Mouse (Mus musculus) heart, embryonic 11.5 days (tissue): ENCODE measurements around the gene Slc23a2. TPM values are rescaled to one million over a fixed set of nuclear protein-coding genes. Genes with fewer than 3 reads are reported as not detected.

Experiments used
- ATAC-seq: fragments of 200-750 bp; cut with Nextera tagmentation; replicated peaks from 2 replicates; pipeline ENCODE4 v1.8.0; 2017; ENCODE audit warnings: moderate library complexity; ENCODE audit not compliant: insufficient number of reproducible peaks, low FRiP score, low TSS enrichment
- H3K27ac ChIP-seq: fragments of 300-500 bp; sonication (generic); 2 replicates; pipeline ENCODE4 v1.5.1; 2014; ENCODE audit warnings: mild to moderate bottlenecking, low read depth, low read length
- H3K27me3 ChIP-seq: fragments of 300-500 bp; sonication (generic); 2 replicates; pipeline ENCODE4 v1.6.1; 2014; ENCODE audit warnings: mild to moderate bottlenecking, low read length, mixed read lengths; ENCODE audit not compliant: control insufficient read depth, insufficient read depth
- H3K36me3 ChIP-seq: fragments of 300-500 bp; sonication (generic); 2 replicates; pipeline ENCODE4 v1.6.1; 2014; ENCODE audit warnings: mild to moderate bottlenecking, low read length, moderate library complexity, mixed read lengths; ENCODE audit not compliant: control insufficient read depth, insufficient read depth
- H3K4me1 ChIP-seq: fragments of 300-500 bp; sonication (generic); 2 replicates; pipeline ENCODE4 v1.6.1; 2014; ENCODE audit warnings: low read length; ENCODE audit not compliant: control insufficient read depth, insufficient read depth
- H3K4me2 ChIP-seq: fragments of 300-500 bp; sonication (generic); 2 replicates; pipeline ENCODE4 v1.6.1; 2014; ENCODE audit warnings: mild to moderate bottlenecking, moderate library complexity
- H3K4me3 ChIP-seq: fragments of 300-500 bp; sonication (generic); 2 replicates; pipeline ENCODE4 v1.5.1; 2014; ENCODE audit warnings: low read depth, low read length
- H3K9ac ChIP-seq: fragments of 300-500 bp; sonication (generic); 2 replicates; pipeline ENCODE4 v1.6.1; 2014; ENCODE audit warnings: mild to moderate bottlenecking, low read depth, low read length, moderate library complexity
- H3K9me3 ChIP-seq: fragments of 300-500 bp; sonication (generic); replicated peaks from 2 replicates; pipeline ENCODE4 v1.6.1; 2016; ENCODE audit warnings: low read length; ENCODE audit not compliant: control insufficient read depth
- WGBS: fragments of 180-500 bp; shearing (Covaris S2); extraction: QIAGEN DNeasy Blood & Tissue Kit; methylation state at CpG from one replicate; pipeline ENCODE4 v1.1.7; 2014; ENCODE audit not compliant: insufficient replicate concordance; 5-methylcytosine and 5-hydroxymethylcytosine counted together
- polyA plus RNA-seq: library from polyadenylated mRNA; unstranded; fragments of >200 nt; fragmentation: Nextera tagmentation; extraction: Ambion mirVana; gene quantifications from 2 replicates; pipeline ENCODE4 v1.2.1, GENCODE M21; 2014

Gene Slc23a2
- polyA plus RNA-seq, 1 experiment from 2014 or later = 8.7 TPM

GRCm38 (mm10) chr2:132047364-132047763 is 97.5 kb downstream of the Slc23a2 start:
- no peak overlapping the region for H3K27ac ChIP-seq
- no peak overlapping the region for H3K4me3 ChIP-seq
- no peaks in the 10 kb centered on the region for H3K9me3 ChIP-seq
- ATAC-seq = no peak
- H3K4me2 ChIP-seq = no peak overlapping the region
- no peaks in the 10 kb centered on the region for H3K27me3 ChIP-seq
- no peak overlapping the region for H3K9ac ChIP-seq
- peaks cover 11% of the 10 kb centered on the region for H3K4me1 ChIP-seq
- no peaks in the 10 kb centered on the region for H3K36me3 ChIP-seq
- WGBS = 65% methylated on average over 4 of the region's 4 CpGs

- ATAC-seq = no peak
- Histone ChIP-seq H3K4me1 (peaks cover 11% of the 10 kb centered on the region), H3K27me3 (no peaks in the 10 kb centered on the region), H3K27ac (no peak overlapping the region), H3K36me3 (no peaks in the 10 kb centered on the region), H3K4me3 (no peak overlapping the region), H3K9me3 (no peaks in the 10 kb centered on the region), H3K9ac (no peak overlapping the region), H3K4me2 (no peak overlapping the region)
- WGBS = 90% methylated on average over 4 of the region's 4 CpGs
Observed at GRCm38 (mm10) chr2:132046659-132047058, 98.2 kb downstream of the Slc23a2 start.

GRCm38 (mm10) chr2:132044320-132045274 is 100.3 kb downstream of the Slc23a2 start:
- H3K27ac ChIP-seq = no peak overlapping the region
- no peak for ATAC-seq
- 79% methylated on average over 15 of the region's 15 CpGs for WGBS

GRCm38 (mm10) chr2:132043101-132043621 is 101.7 kb downstream of the Slc23a2 start:
- Histone ChIP-seq H3K9ac (peak overlapping the region; percentile 28; the same call in 1 of the 2 replicates), H3K4me1 (peaks cover 11% of the 10 kb centered on the region), H3K4me3 (no peak overlapping the region), H3K27me3 (no peaks in the 10 kb centered on the region), H3K9me3 (no peaks in the 10 kb centered on the region), H3K4me2 (peak overlapping the region; percentile 52), H3K36me3 (no peaks in the 10 kb centered on the region), H3K27ac (peak overlapping the region; percentile 57)
- 22% methylated on average over 13 of the region's 13 CpGs for WGBS
- peak; percentile 63 for ATAC-seq

More at GRCm38 (mm10) chr2:132044320-132045274, 100.3 kb downstream of the Slc23a2 start:
- Histone ChIP-seq H3K4me3 (no peak overlapping the region), H3K36me3 (no peaks in the 10 kb centered on the region), H3K4me2 (no peak overlapping the region), H3K9me3 (no peaks in the 10 kb centered on the region), H3K27me3 (no peaks in the 10 kb centered on the region), H3K4me1 (peaks cover 11% of the 10 kb centered on the region), H3K9ac (no peak overlapping the region)

- H3K36me3 ChIP-seq = no peaks in the 10 kb centered on the region
- H3K27ac ChIP-seq = no peak overlapping the region
- no peaks in the 10 kb centered on the region for H3K9me3 ChIP-seq
- H3K9ac ChIP-seq = no peak overlapping the region
- H3K27me3 ChIP-seq = no peaks in the 10 kb centered on the region
- peaks cover 14% of the 10 kb centered on the region for H3K4me1 ChIP-seq
- no peak for ATAC-seq
- 54% methylated on average over 7 of the region's 7 CpGs for WGBS
- H3K4me3 ChIP-seq = no peak overlapping the region
- H3K4me2 ChIP-seq = no peak overlapping the region
Observed at GRCm38 (mm10) chr2:132039894-132040293, 105.0 kb downstream of the Slc23a2 start.

- no peaks in the 10 kb centered on the region for H3K27me3 ChIP-seq
- no peak overlapping the region for H3K4me2 ChIP-seq
- no peak overlapping the region for H3K4me3 ChIP-seq
- WGBS = 70% methylated on average over 5 of the region's 5 CpGs
- no peaks in the 10 kb centered on the region for H3K9me3 ChIP-seq
- H3K36me3 ChIP-seq = no peaks in the 10 kb centered on the region
- no peak overlapping the region for H3K27ac ChIP-seq
- ATAC-seq = no peak
- peaks cover 3% of the 10 kb centered on the region; the same call in 1 of the 2 replicates for H3K4me1 ChIP-seq
- no peak overlapping the region for H3K9ac ChIP-seq
Observed at GRCm38 (mm10) chr2:132036326-132036725, 108.6 kb downstream of the Slc23a2 start.

- no peak for ATAC-seq
- Histone ChIP-seq H3K4me3 (no peak overlapping the region), H3K4me2 (no peak overlapping the region)
Observed at GRCm38 (mm10) chr2:132035470-132035835, 109.5 kb downstream of the Slc23a2 start.

GRCm38 (mm10) chr2:132034590-132035469 is 110.1 kb downstream of the Slc23a2 start:
- H3K4me2 ChIP-seq = no peak overlapping the region
- H3K27ac ChIP-seq = no peak overlapping the region
- no peak for ATAC-seq

More at GRCm38 (mm10) chr2:132035470-132035835, 109.5 kb downstream of the Slc23a2 start:
- 67% methylated on average over 11 of the region's 11 CpGs for WGBS
- H3K27me3 ChIP-seq = peaks cover 3% of the 10 kb centered on the region; the same call in 1 of the 2 replicates
- no peaks in the 10 kb centered on the region for H3K9me3 ChIP-seq
- H3K27ac ChIP-seq = no peak overlapping the region
- H3K36me3 ChIP-seq = no peaks in the 10 kb centered on the region
- H3K9ac ChIP-seq = no peak overlapping the region
- H3K4me1 ChIP-seq = peaks cover 3% of the 10 kb centered on the region; the same call in 1 of the 2 replicates

More at GRCm38 (mm10) chr2:132034590-132035469, 110.1 kb downstream of the Slc23a2 start:
- Histone ChIP-seq H3K4me3 (no peak overlapping the region), H3K27me3 (peaks cover 3% of the 10 kb centered on the region; the same call in 1 of the 2 replicates), H3K9ac (no peak overlapping the region), H3K36me3 (no peaks in the 10 kb centered on the region), H3K4me1 (peaks cover 3% of the 10 kb centered on the region; the same call in 1 of the 2 replicates), H3K9me3 (no peaks in the 10 kb centered on the region)
- WGBS = 60% methylated on average over 4 of the region's 4 CpGs
